Mouse (Mus musculus) stomach, postnatal 0 days (tissue): Measurements from ENCODE around the gene Ccdc142. TPM values are rescaled to one million over a fixed set of nuclear protein-coding genes. Genes with fewer than 3 reads are reported as not detected.

Experiments used
- ATAC-seq: fragments of 200-750 bp; cut with Nextera tagmentation; 2 replicates; pipeline ENCODE4 v1.8.0; 2017; ENCODE audit not compliant: low FRiP score, low TSS enrichment
- DNase-seq: peaks from one replicate; pipeline ENCODE4 v3.0.0-alpha.2; 2016; ENCODE audit warnings: low spot score
- H3K27ac ChIP-seq: fragments of 300-500 bp; sonication (generic); replicated peaks from 2 replicates; pipeline ENCODE4 v1.5.1; 2014; ENCODE audit warnings: mild to moderate bottlenecking, control low read depth
- H3K27me3 ChIP-seq: fragments of 300-500 bp; sonication (generic); 2 replicates; pipeline ENCODE4 v1.6.1; 2014; ENCODE audit warnings: low read length; ENCODE audit not compliant: control insufficient read depth, insufficient read depth
- H3K36me3 ChIP-seq: fragments of 300-500 bp; sonication (generic); 2 replicates; pipeline ENCODE4 v1.6.1; 2014; ENCODE audit warnings: low read length, mixed read lengths; ENCODE audit not compliant: control insufficient read depth, insufficient read depth
- H3K4me1 ChIP-seq: fragments of 300-500 bp; sonication (generic); replicated peaks from 2 replicates; pipeline ENCODE4 v1.6.1; 2014; ENCODE audit warnings: antibody characterized with exemption; ENCODE audit not compliant: control insufficient read depth, insufficient read depth
- H3K4me2 ChIP-seq: fragments of 300-500 bp; sonication (generic); replicated peaks from 2 replicates; pipeline ENCODE4 v1.6.1; 2014; ENCODE audit warnings: low read depth, mild to moderate bottlenecking, control low read depth, moderate library complexity
- H3K4me3 ChIP-seq: fragments of 300-500 bp; sonication (generic); 2 replicates; pipeline ENCODE4 v1.5.1; 2014; ENCODE audit warnings: low read depth, low read length, control low read depth
- H3K9ac ChIP-seq: fragments of 300-500 bp; sonication (generic); 2 replicates; pipeline ENCODE4 v1.6.1; 2014; ENCODE audit warnings: mild to moderate bottlenecking, low read length, control low read depth, mixed read lengths
- H3K9me3 ChIP-seq: fragments of 300-500 bp; sonication (generic); 2 replicates; pipeline ENCODE4 v1.6.1; 2016; ENCODE audit warnings: low read length; ENCODE audit not compliant: control insufficient read depth
- CTCF ChIP-seq: IDR thresholded peaks from 2 replicates; pipeline ENCODE4 v1.5.1; 2016; ENCODE audit warnings: antibody characterized with exemption, low read depth, mild to moderate bottlenecking, moderate library complexity
- EP300 ChIP-seq: optimal IDR thresholded peaks from 2 replicates; pipeline ENCODE3; 2016; ENCODE audit warnings: antibody characterized with exemption
- WGBS: fragments of 180-500 bp; shearing (Covaris S2); extraction: QIAGEN DNeasy Blood & Tissue Kit; methylation state at CpG from one replicate; pipeline ENCODE4 v1.1.7; 2014; 5-methylcytosine and 5-hydroxymethylcytosine counted together
- polyA plus RNA-seq: library from polyadenylated mRNA; unstranded; fragments of >200 nt; fragmentation: Nextera tagmentation; extraction: Ambion mirVana; gene quantifications from 2 replicates; pipeline ENCODE4 v1.2.1, GENCODE M21; 2015

Ccdc142 gene
- polyA plus RNA-seq, 1 experiment from 2014 or later: 1.1 TPM

GRCm38 (mm10) chr6:83098411-83098810, 3.0 kb upstream of the Ccdc142 start:
- Histone ChIP-seq H3K9ac (no peak overlapping the region), H3K9me3 (no peaks in the 10 kb centered on the region), H3K27me3 (no peaks in the 10 kb centered on the region), H3K36me3 (no peaks in the 10 kb centered on the region), H3K4me3 (no peak overlapping the region), H3K4me2 (no peak overlapping the region), H3K27ac (no peak overlapping the region), H3K4me1 (peaks cover 5% of the 10 kb centered on the region; the same call in 1 of the 2 replicates)
- no peak for TF ChIP-seq EP300
- no peak for TF ChIP-seq CTCF
- ATAC-seq: no peak
- no peak for DNase-seq
- WGBS: 56% methylated on average over 2 of the region's 2 CpGs

GRCm38 (mm10) chr6:83101688-83102556, 521 bp downstream of the Ccdc142 start:
- Histone ChIP-seq H3K9ac (peak overlapping the region; percentile 73), H3K4me1 (peaks cover 5% of the 10 kb centered on the region; the same call in 1 of the 2 replicates), H3K4me3 (peak overlapping the region; percentile 68), H3K27ac (peak overlapping the region; percentile 83), H3K9me3 (no peaks in the 10 kb centered on the region), H3K27me3 (no peaks in the 10 kb centered on the region), H3K36me3 (no peaks in the 10 kb centered on the region), H3K4me2 (peak overlapping the region; percentile 99)
- peak; percentile 75 for DNase-seq
- under 1% methylated on average over 67 of the region's 74 CpGs for WGBS
- ATAC-seq: peak; percentile 87
- TF ChIP-seq EP300 (no peak), CTCF (peak; percentile 73)

- peak; percentile 38 for DNase-seq
- no peak overlapping the region for H3K4me2 ChIP-seq
- peak overlapping the region; percentile 73; the same call in 1 of the 2 replicates for H3K9ac ChIP-seq
- H3K36me3 ChIP-seq: no peaks in the 10 kb centered on the region
- H3K4me1 ChIP-seq: peaks cover 5% of the 10 kb centered on the region; the same call in 1 of the 2 replicates
- 52% methylated on average over 11 of the region's 11 CpGs for WGBS
- H3K27ac ChIP-seq: no peak overlapping the region
- no peaks in the 10 kb centered on the region for H3K9me3 ChIP-seq
- H3K27me3 ChIP-seq: no peaks in the 10 kb centered on the region
- ATAC-seq: no peak
- no peak overlapping the region for H3K4me3 ChIP-seq
- TF ChIP-seq CTCF (no peak), EP300 (no peak)
Observed at GRCm38 (mm10) chr6:83103130-83103650, 1.8 kb downstream of the Ccdc142 start.

GRCm38 (mm10) chr6:83104158-83104557, 2.8 kb downstream of the Ccdc142 start:
- TF ChIP-seq EP300 (no peak), CTCF (no peak)
- Histone ChIP-seq H3K4me1 (peaks cover 5% of the 10 kb centered on the region; the same call in 1 of the 2 replicates), H3K4me3 (no peak overlapping the region), H3K27ac (no peak overlapping the region), H3K4me2 (no peak overlapping the region), H3K27me3 (no peaks in the 10 kb centered on the region), H3K36me3 (no peaks in the 10 kb centered on the region), H3K9me3 (no peaks in the 10 kb centered on the region), H3K9ac (no peak overlapping the region)
- DNase-seq (no peak), ATAC-seq (no peak)
- 79% methylated on average over 4 of the region's 4 CpGs for WGBS

- no peak overlapping the region for H3K9ac ChIP-seq
- ATAC-seq: peak; percentile 71
Observed at GRCm38 (mm10) chr6:83107566-83108400, 6.4 kb downstream of the Ccdc142 start.

More at GRCm38 (mm10) chr6:83107566-83108400, 6.4 kb downstream of the Ccdc142 start:
- Histone ChIP-seq H3K27ac (peak overlapping the region; percentile 88; the same call in 1 of the 2 replicates), H3K4me1 (0 out of 2 replicates have a peak, but pooled peaks cover 2% of the 10 kb centered on the region), H3K9me3 (no peaks in the 10 kb centered on the region), H3K36me3 (no peaks in the 10 kb centered on the region), H3K4me2 (peak overlapping the region; percentile 78; the same call in 1 of the 2 replicates), H3K4me3 (0 out of 2 replicates have a peak overlapping the region, but pooled peaks have one; percentile 93), H3K27me3 (no peaks in the 10 kb centered on the region)
- TF ChIP-seq EP300 (no peak), CTCF (peak; percentile 90)
- 33% methylated on average over 13 of the region's 13 CpGs for WGBS
- DNase-seq: peak; percentile 88
